Mouse (Mus musculus) midbrain, embryonic 10.5 days (tissue): ENCODE measurements around the gene Capn11. TPM values are rescaled to one million over a fixed set of nuclear protein-coding genes. Genes with fewer than 3 reads are reported as not detected.

Experiments
- DNase-seq: peaks from one replicate; pipeline ENCODE4 v3.0.0-alpha.2; 2017; ENCODE audit warnings: low spot score
- H3K27ac ChIP-seq: fragments of 300-500 bp; sonication (generic); replicated peaks from 2 replicates; pipeline ENCODE4 v1.5.1; 2016; ENCODE audit warnings: mild to moderate bottlenecking
- H3K27me3 ChIP-seq: fragments of 300-500 bp; sonication (generic); 2 replicates; pipeline ENCODE4 v1.6.1; 2016; ENCODE audit warnings: low read depth, mild to moderate bottlenecking; ENCODE audit not compliant: poor library complexity, severe bottlenecking
- H3K36me3 ChIP-seq: fragments of 300-500 bp; sonication (generic); 2 replicates; pipeline ENCODE4 v1.6.1; 2016; ENCODE audit warnings: mild to moderate bottlenecking, moderate library complexity
- H3K4me1 ChIP-seq: fragments of 300-500 bp; sonication (generic); 2 replicates; pipeline ENCODE4 v1.6.1; 2016
- H3K4me3 ChIP-seq: fragments of 300-500 bp; sonication (generic); 2 replicates; pipeline ENCODE4 v1.5.1; 2016; ENCODE audit warnings: mild to moderate bottlenecking, moderate library complexity
- H3K9me3 ChIP-seq: fragments of 300-500 bp; sonication (generic); replicated peaks from 2 replicates; pipeline ENCODE4 v1.6.1; 2016; ENCODE audit warnings: mild to moderate bottlenecking
- WGBS: fragments of 180-500 bp; shearing (Covaris S2); methylation state at CpG from one replicate; pipeline ENCODE4 v1.1.7; 2016; 5-methylcytosine and 5-hydroxymethylcytosine counted together
- polyA plus RNA-seq: library from polyadenylated mRNA; unstranded; fragments of >200 nt; fragmentation: Nextera tagmentation; extraction: Ambion mirVana; gene quantifications from 2 replicates; pipeline ENCODE4 v1.2.1, GENCODE M21; 2016

Gene Capn11
- polyA plus RNA-seq, 1 experiment from 2014 or later = 1.5 TPM

DNA sequence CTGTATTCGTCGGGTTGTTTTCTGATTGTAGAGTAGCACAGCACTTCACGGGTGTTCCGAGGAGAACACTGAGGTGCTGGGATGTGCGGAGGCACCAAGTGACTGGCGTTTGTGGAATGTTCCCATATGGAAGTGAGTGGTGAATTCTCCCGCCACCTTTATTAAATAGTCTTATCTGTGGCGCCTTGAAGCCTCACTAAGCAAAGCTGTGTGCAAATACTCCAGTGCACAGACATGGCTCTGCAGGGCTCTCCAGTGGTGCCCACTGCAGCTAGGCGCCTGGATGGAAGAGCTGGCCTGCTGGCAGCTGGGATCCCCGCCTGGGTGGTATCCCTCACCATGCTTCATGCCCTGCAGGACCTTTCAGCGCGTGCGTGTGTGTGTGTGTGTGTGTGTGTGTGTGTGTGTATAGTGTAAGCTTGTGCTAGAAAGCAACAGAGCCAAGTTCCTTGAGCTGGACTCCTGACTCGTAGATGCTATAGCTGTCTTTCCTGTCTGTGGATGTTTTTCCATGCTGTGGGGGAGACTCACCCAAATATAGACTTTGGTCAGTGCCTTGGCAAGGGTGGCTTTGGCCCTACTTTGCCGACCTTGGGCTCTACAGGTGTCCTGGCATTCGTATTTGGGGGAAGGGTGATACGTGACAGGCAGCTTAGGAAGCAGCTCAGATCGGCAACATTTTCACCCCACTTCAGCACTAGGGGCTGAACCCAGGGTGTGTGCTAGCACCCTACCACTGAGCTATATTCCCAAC lies 34.9 kb upstream of the Capn11 start:
- no peak for DNase-seq
- Histone ChIP-seq H3K27ac (0 out of 2 replicates have a peak overlapping the region, but pooled peaks have one; percentile 9), H3K9me3 (no peaks in the 10 kb centered on the region), H3K36me3 (peaks cover 30% of the 10 kb centered on the region), H3K4me3 (no peak overlapping the region), H3K4me1 (0 out of 2 replicates have a peak, but pooled peaks cover 5% of the 10 kb centered on the region), H3K27me3 (no peaks in the 10 kb centered on the region)
- WGBS = 86% methylated on average over 18 of the region's 18 CpGs

DNA sequence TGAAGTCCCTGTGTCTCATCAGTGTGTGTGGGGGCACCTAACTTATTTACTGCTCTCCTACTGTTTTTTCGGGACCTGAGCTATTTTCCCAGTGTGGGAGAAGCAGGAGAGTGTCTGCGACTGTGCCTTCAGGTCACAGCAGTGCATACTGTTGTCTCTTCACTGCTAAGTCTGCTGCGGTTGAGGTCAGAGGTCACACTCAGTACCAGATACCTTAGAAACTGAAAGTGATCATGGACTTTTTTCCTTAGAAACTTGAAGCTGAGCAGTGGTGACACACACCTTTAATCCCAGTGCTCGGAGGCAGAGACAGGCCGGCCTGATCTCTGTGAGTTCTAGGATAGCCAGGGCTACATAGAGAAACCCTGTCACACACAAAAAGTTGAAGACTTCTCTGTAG lies 33.0 kb upstream of the Capn11 start:
- Histone ChIP-seq H3K27me3 (no peaks in the 10 kb centered on the region), H3K27ac (no peak overlapping the region), H3K9me3 (no peaks in the 10 kb centered on the region), H3K4me3 (no peak overlapping the region), H3K4me1 (peaks cover 13% of the 10 kb centered on the region), H3K36me3 (peaks cover 14% of the 10 kb centered on the region)
- DNase-seq = no peak
- 83% methylated on average over 5 of the region's 5 CpGs for WGBS

DNA sequence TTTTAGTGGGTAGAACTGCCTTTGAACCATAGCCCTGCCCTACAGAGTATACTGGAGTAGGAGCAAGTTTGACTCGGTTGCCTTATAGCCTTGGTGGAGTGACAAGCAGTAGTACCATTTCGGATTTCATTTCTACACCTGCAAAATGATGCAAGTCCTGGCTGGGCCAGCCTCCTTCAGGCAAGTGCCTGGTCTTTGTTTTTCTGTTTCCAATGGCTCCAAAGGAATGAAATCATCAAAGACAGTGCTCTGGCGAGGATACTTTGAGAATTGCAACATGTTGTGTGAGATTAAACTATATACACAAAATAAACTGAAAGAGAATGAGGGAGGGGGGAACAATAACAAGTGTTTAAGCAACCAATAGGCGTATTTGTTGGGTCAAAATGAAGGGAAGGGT lies 30.9 kb upstream of the Capn11 start:
- Histone ChIP-seq H3K4me3 (no peak overlapping the region), H3K4me1 (peaks cover 25% of the 10 kb centered on the region), H3K27me3 (no peaks in the 10 kb centered on the region), H3K9me3 (no peaks in the 10 kb centered on the region), H3K36me3 (no peaks in the 10 kb centered on the region), H3K27ac (no peak overlapping the region)
- no peak for DNase-seq
- WGBS = 93% methylated on average over 4 of the region's 4 CpGs

DNA sequence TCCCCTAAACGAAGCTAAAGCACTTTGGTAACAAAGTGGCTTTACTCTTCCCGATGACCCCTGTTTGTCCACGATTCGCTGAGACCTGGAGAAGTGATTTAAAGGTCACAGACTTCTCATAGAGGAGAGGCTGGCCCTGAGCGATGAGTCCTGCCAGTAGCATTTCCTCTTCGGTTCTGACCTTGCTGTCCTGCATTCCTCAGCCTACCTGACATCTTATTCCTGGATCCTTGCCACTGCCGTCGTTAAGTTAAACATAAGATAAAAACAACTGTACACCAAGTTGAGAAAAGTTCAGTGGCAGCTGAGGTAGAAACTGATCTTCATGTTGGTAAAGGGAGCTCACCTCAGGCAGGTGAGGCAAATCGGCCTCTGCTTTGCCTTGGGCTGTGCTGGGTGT lies 30.0 kb upstream of the Capn11 start:
- H3K9me3 ChIP-seq = no peaks in the 10 kb centered on the region
- no peak for DNase-seq
- no peaks in the 10 kb centered on the region for H3K36me3 ChIP-seq
- peaks cover 33% of the 10 kb centered on the region for H3K4me1 ChIP-seq
- H3K4me3 ChIP-seq = no peak overlapping the region
- WGBS = 91% methylated on average over 9 of the region's 9 CpGs
- H3K27me3 ChIP-seq = no peaks in the 10 kb centered on the region
- no peak overlapping the region for H3K27ac ChIP-seq

DNA sequence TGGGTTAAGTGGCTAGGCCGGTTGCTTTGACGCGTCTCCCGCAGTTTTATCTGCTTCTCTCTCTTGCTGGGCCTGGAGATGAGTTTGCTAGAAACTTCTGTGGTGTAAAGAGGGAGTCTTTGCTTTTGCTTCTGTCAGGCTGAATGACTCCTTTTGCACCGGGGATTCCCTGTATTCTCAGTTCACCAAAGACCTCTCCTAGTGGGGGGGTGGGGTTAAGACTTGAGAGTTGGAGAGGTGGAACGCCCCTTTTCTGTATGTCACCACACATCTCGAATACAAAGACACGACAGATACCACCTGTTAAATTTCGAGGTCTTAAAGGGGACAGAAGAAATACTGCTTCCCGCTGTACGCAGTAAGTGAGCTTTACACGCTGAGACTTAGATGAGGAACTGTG lies 27.6 kb upstream of the Capn11 start, which contains the start of gene Tmem63b:
Gene Tmem63b (minus strand): TSS at position 190 of the 400 bp plus-strand sequence.
- peaks cover 31% of the 10 kb centered on the region for H3K4me1 ChIP-seq
- peak within 1 kb of the TSS; percentile 97 for H3K4me3 ChIP-seq
- no peak for DNase-seq
- H3K36me3 ChIP-seq = peaks cover 13% of the 10 kb centered on the region; the same call in 1 of the 2 replicates
- H3K27ac ChIP-seq = peak within 1 kb of the TSS; percentile 96
- no peaks in the 10 kb centered on the region for H3K27me3 ChIP-seq
- H3K9me3 ChIP-seq = no peaks in the 10 kb centered on the region
- 17% methylated on average over 12 of the region's 12 CpGs for WGBS

DNA sequence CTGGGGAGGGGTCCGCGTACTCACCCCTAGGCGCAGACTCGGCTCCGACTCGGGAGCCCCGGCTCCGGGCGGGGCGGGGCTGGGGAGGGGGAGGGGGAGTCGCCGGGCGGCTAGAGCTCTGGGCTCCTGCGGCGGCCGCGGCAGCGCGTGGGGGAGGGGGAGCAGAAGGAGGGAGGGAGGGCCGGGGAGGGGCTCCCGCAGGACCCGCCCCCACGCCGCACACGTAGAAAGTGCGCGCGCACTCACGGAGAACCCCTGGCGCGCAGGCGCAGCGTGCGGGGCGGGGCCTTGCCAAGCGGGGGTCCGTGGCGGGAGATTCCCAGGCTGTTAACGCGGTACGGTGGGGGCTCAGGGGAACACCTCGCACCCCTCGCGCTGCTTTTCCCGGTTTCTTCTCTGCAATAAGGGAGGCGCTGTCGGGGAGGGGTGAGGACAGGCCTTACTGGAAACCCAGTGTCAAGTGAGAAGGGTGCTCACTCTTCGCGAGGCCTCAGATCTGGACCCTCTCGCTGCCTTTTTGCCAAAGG lies 27.0 kb upstream of the Capn11 start, which contains the start of gene Mrpl14:
Gene Mrpl14 (plus strand): TSS at position 230 of the 527 bp plus-strand sequence.
- H3K27me3 ChIP-seq = no peaks in the 10 kb centered on the region
- peak within 1 kb of the TSS; percentile 97 for H3K4me3 ChIP-seq
- peaks cover 13% of the 10 kb centered on the region; the same call in 1 of the 2 replicates for H3K36me3 ChIP-seq
- H3K9me3 ChIP-seq = no peaks in the 10 kb centered on the region
- peak within 1 kb of the TSS; percentile 96 for H3K27ac ChIP-seq
- DNase-seq = peak; percentile 92
- peaks cover 31% of the 10 kb centered on the region for H3K4me1 ChIP-seq
- under 1% methylated on average over 43 of the region's 50 CpGs for WGBS

DNA sequence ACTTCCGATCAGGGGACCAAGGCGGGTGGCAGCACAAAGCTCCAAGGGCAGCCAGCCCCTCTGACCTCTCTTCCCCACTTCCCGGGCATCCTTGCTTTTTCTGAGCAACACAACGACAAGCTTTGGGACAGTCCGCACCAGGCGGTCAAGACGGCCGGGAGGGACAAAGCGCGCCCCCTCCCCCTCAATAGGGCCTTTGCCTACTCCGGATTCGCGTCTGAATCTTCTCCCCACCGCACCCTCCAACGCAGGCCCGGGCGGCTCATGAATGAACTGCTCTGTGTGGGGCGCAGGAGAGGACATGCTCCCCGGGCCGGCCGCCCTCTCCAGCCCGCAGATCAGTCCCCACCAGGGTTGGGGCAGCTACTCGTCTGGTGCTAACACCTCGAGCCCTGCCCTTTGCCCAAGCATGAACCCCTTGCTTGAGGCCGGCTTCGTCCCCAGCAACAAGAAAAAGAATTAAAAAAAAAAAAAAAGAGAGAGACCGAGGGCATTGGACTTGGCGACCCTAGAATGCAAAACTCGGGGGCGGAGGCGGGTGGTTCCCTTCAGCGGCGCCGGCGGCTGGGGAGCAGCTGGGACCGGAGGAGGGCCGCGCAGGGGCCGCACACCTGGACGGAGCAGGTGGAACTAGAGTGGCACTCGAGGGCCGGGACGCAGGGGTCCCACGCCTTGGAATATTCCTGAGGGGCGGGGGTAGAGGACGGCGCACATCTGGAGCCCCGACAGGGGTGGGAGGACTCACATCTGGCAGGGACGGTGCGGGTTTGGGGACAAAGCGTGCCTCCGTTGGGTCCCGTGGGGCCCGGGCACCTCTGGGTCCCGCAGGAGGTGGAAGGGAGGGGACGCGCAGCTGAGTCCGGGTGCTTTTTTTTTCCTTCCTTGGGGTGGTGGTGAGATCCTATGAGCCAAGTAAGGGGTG lies 26.3 kb upstream of the Capn11 start:
- H3K4me1 ChIP-seq = peaks cover 39% of the 10 kb centered on the region
- peak overlapping the region; percentile 97 for H3K4me3 ChIP-seq
- H3K27ac ChIP-seq = peak overlapping the region; percentile 96
- H3K27me3 ChIP-seq = no peaks in the 10 kb centered on the region
- peaks cover 13% of the 10 kb centered on the region; the same call in 1 of the 2 replicates for H3K36me3 ChIP-seq
- under 1% methylated on average over 58 of the region's 58 CpGs for WGBS
- H3K9me3 ChIP-seq = no peaks in the 10 kb centered on the region
- DNase-seq = peak; percentile 69

DNA sequence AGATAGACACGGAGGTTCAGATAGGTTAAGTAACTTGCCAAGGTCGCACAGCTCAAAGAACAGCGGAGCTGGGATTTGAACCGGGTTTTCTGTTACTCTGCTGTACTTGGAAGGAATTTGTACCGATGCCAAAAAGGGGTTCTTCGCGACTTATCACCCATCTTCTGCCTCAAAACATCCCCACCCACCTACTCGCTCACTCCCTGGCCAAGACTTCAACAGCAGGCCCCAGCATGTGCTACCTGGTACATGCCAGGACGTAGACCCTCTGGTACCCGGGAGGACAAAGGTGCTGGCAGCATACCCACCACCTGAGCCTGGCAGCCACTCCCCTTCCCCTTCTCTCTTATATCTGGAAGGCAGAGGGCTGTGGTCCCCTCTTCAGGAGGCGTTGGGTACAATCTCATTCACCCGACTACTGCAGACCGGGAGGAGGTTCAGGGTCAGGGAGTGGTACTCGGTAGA lies 25.6 kb upstream of the Capn11 start:
- H3K9me3 ChIP-seq = no peaks in the 10 kb centered on the region
- peaks cover 39% of the 10 kb centered on the region for H3K4me1 ChIP-seq
- no peak for DNase-seq
- H3K4me3 ChIP-seq = peak overlapping the region; percentile 97
- H3K27me3 ChIP-seq = no peaks in the 10 kb centered on the region
- WGBS = 25% methylated on average over 14 of the region's 14 CpGs
- H3K36me3 ChIP-seq = peaks cover 13% of the 10 kb centered on the region; the same call in 1 of the 2 replicates
- H3K27ac ChIP-seq = peak overlapping the region; percentile 96

DNA sequence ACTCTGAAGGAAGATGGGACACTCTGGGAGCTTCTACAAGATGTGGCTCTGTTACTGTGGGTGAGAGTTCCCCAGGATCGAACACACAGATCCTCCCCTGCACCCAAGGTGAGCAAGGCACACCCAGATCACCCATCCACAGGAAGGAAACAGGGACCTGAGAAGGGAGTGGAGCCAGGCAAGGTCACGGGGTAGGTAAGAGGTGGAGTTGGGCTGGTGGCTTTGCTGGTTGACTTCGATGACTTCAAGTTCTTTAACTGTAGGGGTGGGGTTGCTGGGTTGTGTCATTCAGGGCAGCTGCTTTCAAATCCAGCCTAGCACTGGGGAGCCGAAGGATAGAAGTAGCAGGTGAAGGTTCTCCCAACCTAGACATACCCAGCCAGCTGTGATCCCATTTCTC lies 23.7 kb upstream of the Capn11 start:
- 94% methylated on average over 4 of the region's 4 CpGs for WGBS
- DNase-seq = no peak
- Histone ChIP-seq H3K4me3 (no peak overlapping the region), H3K27ac (no peak overlapping the region), H3K4me1 (peaks cover 41% of the 10 kb centered on the region), H3K9me3 (no peaks in the 10 kb centered on the region), H3K36me3 (peaks cover 29% of the 10 kb centered on the region), H3K27me3 (no peaks in the 10 kb centered on the region)

DNA sequence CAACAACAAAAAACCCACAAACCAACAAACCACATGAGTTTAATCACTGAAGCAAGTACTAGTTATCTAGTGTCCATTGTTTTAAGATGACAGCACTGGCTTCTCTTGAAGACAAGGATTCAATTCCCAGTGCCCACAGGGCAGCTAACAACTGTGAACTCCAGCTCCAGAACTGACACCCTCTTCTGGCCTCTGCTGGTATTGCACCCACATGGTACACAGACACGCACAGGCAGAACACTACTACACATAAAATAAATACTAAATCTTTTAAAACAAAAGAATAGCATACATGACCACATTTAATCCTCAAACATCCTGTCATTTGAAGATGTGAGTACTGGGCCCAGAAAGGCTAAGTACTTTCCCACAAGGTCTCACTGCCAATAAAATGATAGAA lies 22.5 kb upstream of the Capn11 start:
- peaks cover 40% of the 10 kb centered on the region for H3K36me3 ChIP-seq
- H3K9me3 ChIP-seq = no peaks in the 10 kb centered on the region
- no peak overlapping the region for H3K4me3 ChIP-seq
- H3K27me3 ChIP-seq = no peaks in the 10 kb centered on the region
- DNase-seq = peak; percentile 48
- peaks cover 28% of the 10 kb centered on the region for H3K4me1 ChIP-seq
- H3K27ac ChIP-seq = no peak overlapping the region
- WGBS = 98% methylated on average over 1 of the region's 1 CpGs

DNA sequence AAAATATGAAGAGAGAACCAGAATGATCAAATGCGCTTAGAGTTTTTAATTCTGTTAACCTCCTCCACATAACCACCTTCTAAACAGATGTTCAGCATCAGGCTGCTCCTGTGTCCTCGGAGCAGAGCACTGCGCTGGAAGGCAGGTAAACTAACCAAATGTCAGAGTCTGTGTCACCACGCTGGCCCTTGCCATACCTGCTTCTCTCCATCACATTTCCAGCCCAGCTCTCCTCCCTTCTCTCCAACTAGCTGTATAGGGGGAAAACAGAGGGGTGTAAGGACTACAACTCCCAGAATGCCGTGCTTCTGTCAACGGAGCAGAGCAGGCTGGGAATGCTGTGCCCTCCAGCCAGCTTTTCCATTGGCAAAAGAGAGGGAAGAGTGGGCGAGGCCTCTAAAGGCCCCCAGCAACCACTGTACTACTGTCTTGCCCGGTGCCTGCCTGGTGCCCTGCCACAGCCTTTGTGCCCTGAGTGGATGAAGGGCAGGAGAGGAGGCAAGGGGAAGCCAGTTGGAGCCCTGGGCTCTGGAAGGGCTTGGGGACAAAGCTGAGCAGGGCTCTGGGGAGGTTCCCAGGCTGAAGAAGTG lies 21.4 kb upstream of the Capn11 start:
- DNase-seq = peak; percentile 31
- peak overlapping the region; percentile 81 for H3K27ac ChIP-seq
- H3K4me1 ChIP-seq = peaks cover 24% of the 10 kb centered on the region
- H3K36me3 ChIP-seq = peaks cover 51% of the 10 kb centered on the region
- H3K27me3 ChIP-seq = no peaks in the 10 kb centered on the region
- WGBS = 62% methylated on average over 8 of the region's 8 CpGs
- no peaks in the 10 kb centered on the region for H3K9me3 ChIP-seq
- H3K4me3 ChIP-seq = peak overlapping the region; percentile 30

DNA sequence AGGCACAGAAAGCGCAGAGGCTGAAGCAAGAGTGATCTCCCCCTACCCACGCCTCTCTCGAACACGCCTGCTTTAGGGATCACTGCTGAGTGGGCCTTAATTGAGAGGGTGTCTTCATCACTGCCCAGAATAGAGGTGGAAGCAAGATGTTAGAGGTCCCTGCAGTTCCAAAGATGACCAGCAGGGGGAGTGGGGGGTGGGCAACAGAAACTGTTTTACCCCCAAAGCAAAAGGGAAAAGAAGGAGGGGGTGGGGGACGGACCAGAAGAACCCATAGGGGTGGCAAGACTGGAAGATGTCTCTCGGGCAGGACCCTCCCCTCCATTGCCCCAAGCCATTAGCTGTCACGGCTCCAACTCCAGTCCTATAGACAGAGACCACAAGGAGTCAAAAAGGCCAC lies 19.0 kb upstream of the Capn11 start:
- no peak overlapping the region for H3K27ac ChIP-seq
- H3K9me3 ChIP-seq = no peaks in the 10 kb centered on the region
- H3K36me3 ChIP-seq = peaks cover 75% of the 10 kb centered on the region
- WGBS = 45% methylated on average over 7 of the region's 7 CpGs
- H3K4me3 ChIP-seq = no peak overlapping the region
- H3K4me1 ChIP-seq = peaks cover 11% of the 10 kb centered on the region
- H3K27me3 ChIP-seq = no peaks in the 10 kb centered on the region
- DNase-seq = peak; percentile 74
